Mouse (Mus musculus) intestine, embryonic 16.5 days (tissue): ENCODE results near the gene Samd4. TPM values are rescaled to one million over a fixed set of nuclear protein-coding genes. Genes with fewer than 3 reads are reported as not detected.

Experiments
- ATAC-seq: fragments of 200-750 bp; cut with Nextera tagmentation; 2 replicates; pipeline ENCODE4 v1.8.0; 2017; ENCODE audit warnings: moderate TSS enrichment, moderate library complexity
- H3K27ac ChIP-seq: fragments of 300-500 bp; sonication (generic); 2 replicates; pipeline ENCODE4 v1.5.1; 2014; ENCODE audit warnings: mild to moderate bottlenecking, low read length
- H3K27me3 ChIP-seq: fragments of 300-500 bp; sonication (generic); replicated peaks from 2 replicates; pipeline ENCODE4 v1.6.1; 2014; ENCODE audit warnings: low read length, control low read depth, mixed read lengths; ENCODE audit not compliant: control insufficient read depth, insufficient read depth
- H3K36me3 ChIP-seq: fragments of 300-500 bp; sonication (generic); 2 replicates; pipeline ENCODE4 v1.6.1; 2014; ENCODE audit warnings: low read length, control low read depth; ENCODE audit not compliant: control insufficient read depth, insufficient read depth
- H3K4me1 ChIP-seq: fragments of 300-500 bp; sonication (generic); 2 replicates; pipeline ENCODE4 v1.6.1; 2014; ENCODE audit warnings: low read length, control low read depth, mixed read lengths; ENCODE audit not compliant: control insufficient read depth, insufficient read depth
- H3K4me2 ChIP-seq: fragments of 300-500 bp; sonication (generic); 2 replicates; pipeline ENCODE4 v1.6.1; 2014; ENCODE audit warnings: low read depth, low read length, control low read depth
- H3K4me3 ChIP-seq: fragments of 300-500 bp; sonication (generic); 2 replicates; pipeline ENCODE4 v1.5.1; 2014; ENCODE audit warnings: mild to moderate bottlenecking, low read length
- H3K9ac ChIP-seq: fragments of 300-500 bp; sonication (generic); 2 replicates; pipeline ENCODE4 v1.6.1; 2014; ENCODE audit warnings: low read depth, low read length
- H3K9me3 ChIP-seq: fragments of 300-500 bp; sonication (generic); 2 replicates; pipeline ENCODE4 v1.6.1; 2016; ENCODE audit warnings: low read length, control low read depth; ENCODE audit not compliant: control insufficient read depth
- WGBS: fragments of 180-500 bp; shearing (Covaris S2); extraction: QIAGEN DNeasy Blood & Tissue Kit; methylation state at CpG from one replicate; pipeline ENCODE4 v1.1.7; 2014; 5-methylcytosine and 5-hydroxymethylcytosine counted together
- polyA plus RNA-seq: library from polyadenylated mRNA; unstranded; fragments of >200 nt; fragmentation: Nextera tagmentation; extraction: Ambion mirVana; gene quantifications from 2 replicates; pipeline ENCODE4 v1.2.1, GENCODE M21; 2015

The Samd4 gene
- polyA plus RNA-seq, 1 experiment from 2014 or later = 4.2 TPM

GRCm38 (mm10) chr14:46975969-46976368 is 93.3 kb downstream of the Samd4 start:
- H3K27ac ChIP-seq = no peak overlapping the region
- H3K4me3 ChIP-seq = no peak overlapping the region
- H3K9me3 ChIP-seq = no peaks in the 10 kb centered on the region
- peaks cover 1% of the 10 kb centered on the region for H3K4me1 ChIP-seq
- WGBS = 72% methylated on average over 4 of the region's 4 CpGs
- H3K4me2 ChIP-seq = no peak overlapping the region
- no peak overlapping the region for H3K9ac ChIP-seq
- no peaks in the 10 kb centered on the region for H3K27me3 ChIP-seq
- ATAC-seq = no peak
- no peaks in the 10 kb centered on the region for H3K36me3 ChIP-seq

GRCm38 (mm10) chr14:46976712-46977111 is 94.1 kb downstream of the Samd4 start:
- H3K27ac ChIP-seq = no peak overlapping the region
- no peaks in the 10 kb centered on the region for H3K27me3 ChIP-seq
- no peaks in the 10 kb centered on the region for H3K4me1 ChIP-seq
- H3K4me2 ChIP-seq = no peak overlapping the region
- no peaks in the 10 kb centered on the region for H3K36me3 ChIP-seq
- no peaks in the 10 kb centered on the region for H3K9me3 ChIP-seq
- ATAC-seq = no peak
- whole genome bisulfite sequencing = 56% methylated on average over 11 of the region's 11 CpGs
- H3K9ac ChIP-seq = no peak overlapping the region
- no peak overlapping the region for H3K4me3 ChIP-seq

GRCm38 (mm10) chr14:46977660-46978059 is 95.0 kb downstream of the Samd4 start:
- Histone ChIP-seq H3K4me2 (no peak overlapping the region), H3K27me3 (no peaks in the 10 kb centered on the region)

GRCm38 (mm10) chr14:46979172-46979571 is 96.5 kb downstream of the Samd4 start:
- H3K4me3 ChIP-seq = no peak overlapping the region
- no peak overlapping the region for H3K27ac ChIP-seq
- WGBS = 64% methylated on average over 5 of the region's 5 CpGs
- H3K4me2 ChIP-seq = no peak overlapping the region
- no peaks in the 10 kb centered on the region for H3K36me3 ChIP-seq
- no peaks in the 10 kb centered on the region for H3K4me1 ChIP-seq
- no peaks in the 10 kb centered on the region for H3K9me3 ChIP-seq
- no peak for ATAC-seq
- H3K9ac ChIP-seq = no peak overlapping the region
- no peaks in the 10 kb centered on the region for H3K27me3 ChIP-seq

More at GRCm38 (mm10) chr14:46977660-46978059, 95.0 kb downstream of the Samd4 start:
- no peak overlapping the region for H3K9ac ChIP-seq
- no peaks in the 10 kb centered on the region for H3K9me3 ChIP-seq
- H3K27ac ChIP-seq = no peak overlapping the region
- no peaks in the 10 kb centered on the region for H3K4me1 ChIP-seq
- H3K36me3 ChIP-seq = no peaks in the 10 kb centered on the region
- no peak overlapping the region for H3K4me3 ChIP-seq
- WGBS = 60% methylated on average over 10 of the region's 10 CpGs
- ATAC-seq = no peak

GRCm38 (mm10) chr14:46980736-46981438 is 98.2 kb downstream of the Samd4 start:
- Histone ChIP-seq H3K9me3 (no peaks in the 10 kb centered on the region), H3K4me1 (no peaks in the 10 kb centered on the region), H3K4me2 (no peak overlapping the region), H3K27ac (no peak overlapping the region), H3K4me3 (no peak overlapping the region), H3K9ac (no peak overlapping the region), H3K27me3 (no peaks in the 10 kb centered on the region), H3K36me3 (no peaks in the 10 kb centered on the region)
- WGBS = 75% methylated on average over 17 of the region's 17 CpGs
- ATAC-seq = no peak

GRCm38 (mm10) chr14:46982106-46982505 is 99.5 kb downstream of the Samd4 start:
- no peak for ATAC-seq
- Histone ChIP-seq H3K27me3 (no peaks in the 10 kb centered on the region), H3K27ac (no peak overlapping the region), H3K4me3 (no peak overlapping the region), H3K4me2 (no peak overlapping the region), H3K9ac (no peak overlapping the region), H3K9me3 (no peaks in the 10 kb centered on the region), H3K36me3 (no peaks in the 10 kb centered on the region), H3K4me1 (no peaks in the 10 kb centered on the region)
- WGBS = 80% methylated on average over 6 of the region's 6 CpGs

GRCm38 (mm10) chr14:46984542-46985125 is 102.0 kb downstream of the Samd4 start:
- H3K27me3 ChIP-seq = no peaks in the 10 kb centered on the region
- no peaks in the 10 kb centered on the region for H3K4me1 ChIP-seq
- no peak overlapping the region for H3K4me3 ChIP-seq
- no peak for ATAC-seq
- no peak overlapping the region for H3K27ac ChIP-seq
- no peak overlapping the region for H3K9ac ChIP-seq
- H3K4me2 ChIP-seq = no peak overlapping the region
- WGBS = 64% methylated on average over 8 of the region's 8 CpGs
- H3K9me3 ChIP-seq = no peaks in the 10 kb centered on the region
- H3K36me3 ChIP-seq = no peaks in the 10 kb centered on the region

GRCm38 (mm10) chr14:46989694-46990093 is 107.0 kb downstream of the Samd4 start:
- Histone ChIP-seq H3K9ac (no peak overlapping the region), H3K4me3 (no peak overlapping the region), H3K9me3 (no peaks in the 10 kb centered on the region), H3K4me1 (0 out of 2 replicates have a peak, but pooled peaks cover 2% of the 10 kb centered on the region), H3K27me3 (no peaks in the 10 kb centered on the region), H3K36me3 (no peaks in the 10 kb centered on the region), H3K27ac (no peak overlapping the region), H3K4me2 (no peak overlapping the region)
- 46% methylated on average over 4 of the region's 4 CpGs for WGBS
- no peak for ATAC-seq

GRCm38 (mm10) chr14:46990450-46990849 is 107.8 kb downstream of the Samd4 start:
- Histone ChIP-seq H3K4me2 (no peak overlapping the region), H3K9ac (no peak overlapping the region), H3K4me3 (no peak overlapping the region), H3K9me3 (no peaks in the 10 kb centered on the region), H3K4me1 (0 out of 2 replicates have a peak, but pooled peaks cover 2% of the 10 kb centered on the region), H3K27me3 (no peaks in the 10 kb centered on the region), H3K27ac (no peak overlapping the region), H3K36me3 (no peaks in the 10 kb centered on the region)
- ATAC-seq = no peak
- 91% methylated on average over 3 of the region's 3 CpGs for WGBS
